8 mouse cellular contexts compared by ENCODE assay signal in the genomic region with DNA sequence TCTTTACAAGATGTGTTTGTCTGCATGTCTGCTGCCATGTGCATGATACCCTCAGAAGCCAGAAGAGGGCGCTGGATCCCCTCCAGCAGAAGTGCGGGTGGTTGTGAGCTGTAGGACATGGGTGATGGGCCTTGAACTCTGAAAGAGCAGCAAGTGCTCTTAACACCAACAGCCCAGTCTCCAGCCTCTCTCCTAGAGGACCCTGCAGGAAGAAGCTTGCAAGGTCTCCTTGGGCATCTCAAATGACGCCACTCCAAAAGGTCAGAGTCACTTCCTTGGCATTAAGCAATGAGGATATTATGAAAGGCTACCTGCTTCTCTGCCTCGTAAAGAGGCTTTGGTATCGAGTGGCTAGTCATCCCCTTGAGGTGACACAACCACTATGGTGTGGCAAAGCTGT. TPM values are rescaled to one million over a fixed set of nuclear protein-coding genes. Genes with fewer than 3 reads are reported as not detected.
DNase-seq lines count a peak whose midpoint lies in the region; ATAC-seq and TF ChIP-seq lines count a peak whose summit lies in the region.

No protein-coding gene starts in this region.

- H3K4me2 ChIP-seq in forebrain, embryonic 15.5 days (replicated peaks): no peak overlapping the region

- H3K4me1 ChIP-seq in bone marrow, adult 2 months (ENCODE audit: control insufficient read depth, insufficient read depth, low read length): peaks cover 4% of the 10 kb centered on the region
- H3K4me1 ChIP-seq in limb, embryonic 10.5 days: peaks cover 25% of the 10 kb centered on the region
- H3K4me1 ChIP-seq in small intestine, adult 2 months (ENCODE audit: control insufficient read depth, insufficient read depth, insufficient read length, low read length): no peaks in the 10 kb centered on the region
- peaks cover 6% of the 10 kb centered on the region; the same call in 1 of the 2 replicates for H3K4me1 ChIP-seq in forebrain, embryonic 15.5 days

- WGBS in bone marrow, adult 2 months: 33% methylated on average over 5 of the region's 5 CpGs
- 63% methylated on average over 5 of the region's 5 CpGs for WGBS in limb, embryonic 10.5 days
- WGBS in small intestine, adult 2 months: 57% methylated on average over 5 of the region's 5 CpGs
- 62% methylated on average over 5 of the region's 5 CpGs for WGBS in forebrain, embryonic 15.5 days

- no peak for TF ChIP-seq POLR2A in bone marrow, adult 2 months (IDR thresholded peaks at IDR 0.05; ENCODE audit: borderline replicate concordance, control insufficient read depth, low read depth, low read length)
- TF ChIP-seq POLR2A in small intestine, adult 2 months (IDR thresholded peaks at IDR 0.05; ENCODE audit: low read depth, low read length): no peak

- TF ChIP-seq CTCF in bone marrow, adult 2 months (IDR thresholded peaks at IDR 0.05; ENCODE audit: control insufficient read depth, insufficient read depth, low read length): peak; percentile 81
- TF ChIP-seq CTCF in small intestine, adult 2 months (IDR thresholded peaks at IDR 0.05; ENCODE audit: extremely low read depth, insufficient read length, insufficient replicate concordance, low read depth, low read length): peak; percentile 60; the same call in 1 of the 2 replicates

- H3K9ac ChIP-seq in forebrain, embryonic 15.5 days (replicated peaks): no peak overlapping the region

- peaks cover 64% of the 10 kb centered on the region for H3K36me3 ChIP-seq in limb, embryonic 10.5 days
- H3K36me3 ChIP-seq in small intestine, adult 2 months (ENCODE audit: control insufficient read depth, insufficient read depth, low read length): no peaks in the 10 kb centered on the region
- H3K36me3 ChIP-seq in forebrain, embryonic 15.5 days: peaks cover 18% of the 10 kb centered on the region

- no peaks in the 10 kb centered on the region for H3K27me3 ChIP-seq in limb, embryonic 10.5 days (ENCODE audit: low read depth, poor library complexity, severe bottlenecking)
- no peaks in the 10 kb centered on the region for H3K27me3 ChIP-seq in small intestine, adult 2 months (ENCODE audit: control insufficient read depth, insufficient read depth, low read length)
- H3K27me3 ChIP-seq in forebrain, embryonic 15.5 days: no peaks in the 10 kb centered on the region

- peak overlapping the region; percentile 79 for H3K27ac ChIP-seq in bone marrow, adult 2 months (ENCODE audit: control insufficient read depth, insufficient read depth, low read depth, low read length, poor library complexity)
- H3K27ac ChIP-seq in limb, embryonic 10.5 days: no peak overlapping the region
- H3K27ac ChIP-seq in small intestine, adult 2 months (ENCODE audit: insufficient read depth, low read depth, low read length): no peak overlapping the region
- H3K27ac ChIP-seq in forebrain, embryonic 15.5 days (replicated peaks): no peak overlapping the region

- peak; percentile 83 for DNase-seq in CD4-positive, CD25-positive, alpha-beta regulatory T cell, adult 2 months (ENCODE audit: low read depth, low spot score)
- peak; percentile 29 to 35 for DNase-seq in left cerebral cortex, adult 18-20 months (ENCODE audit: low spot score in 2 of 2)
- DNase-seq in left cerebral cortex, adult 9 months (ENCODE audit: low spot score in 2 of 2): no peak
- DNase-seq in limb, embryonic 10.5 days (ENCODE audit: low spot score): peak; percentile 50

- H3K4me3 ChIP-seq in bone marrow, adult 2 months (replicated peaks; ENCODE audit: control insufficient read depth, low read depth, low read length): no peak overlapping the region
- no peak overlapping the region for H3K4me3 ChIP-seq in limb, embryonic 10.5 days
- H3K4me3 ChIP-seq in small intestine, adult 2 months (ENCODE audit: low read depth, low read length): no peak overlapping the region
- no peak overlapping the region for H3K4me3 ChIP-seq in forebrain, embryonic 15.5 days

- H3K9me3 ChIP-seq in limb, embryonic 10.5 days (replicated peaks): no peaks in the 10 kb centered on the region
- H3K9me3 ChIP-seq in forebrain, embryonic 15.5 days: no peaks in the 10 kb centered on the region

- no peak for ATAC-seq in CD4-positive, CD25-positive, alpha-beta regulatory T cell, adult 4 months
- no peak for ATAC-seq in forebrain, embryonic 15.5 days (replicated peaks)

RNA-seq across cellular contexts. Expression of a gene that starts 23.6 kb away (rescaled TPM):
- under 1 TPM; 0.32 to 0.52 TPM for polyA plus RNA-seq in CD4-positive, CD25-positive, alpha-beta regulatory T cell, adult 4 months (2017; shearing (Covaris generic))
- total RNA-seq in left cerebral cortex, adult 18-20 months (2021): 1 to 10 TPM in 1 of 2 experiments, under 1 TPM in 1; 0.82 to 1.3 TPM
- 1.4 and 1.5 TPM in 2 replicates for polyA plus RNA-seq in bone marrow, adult 2 months (2011; ENCODE audit: insufficient read depth, insufficient read length, low replicate concordance, missing spikeins)
- 0.61 and 1.1 TPM in 2 replicates for polyA plus RNA-seq in limb, embryonic 10.5 days (2016; fragmentation: Nextera tagmentation; extraction: Ambion mirVana)
- polyA plus RNA-seq in small intestine, adult 2 months (2012; rRNA removed): 0.04 TPM in 1 of 2 replicates, not detected in the other
- 0.09 TPM in 1 of 2 replicates, not detected in the other for polyA plus RNA-seq in forebrain, embryonic 15.5 days (2015; fragmentation: Nextera tagmentation; extraction: Ambion mirVana)

RNA-seq across cellular contexts. Expression of a gene that starts 28.6 kb away (rescaled TPM):
- polyA plus RNA-seq in CD4-positive, CD25-positive, alpha-beta regulatory T cell, adult 4 months (2017; shearing (Covaris generic)): 10 to 100 TPM; 21.1 to 33.0 TPM
- total RNA-seq in left cerebral cortex, adult 18-20 months (2021): 10 to 100 TPM; 29.3 to 30.3 TPM
- polyA plus RNA-seq in bone marrow, adult 2 months (2011; ENCODE audit: insufficient read depth, insufficient read length, low replicate concordance, missing spikeins): 10.2 and 18.5 TPM in 2 replicates
- 25.6 and 27.4 TPM in 2 replicates for polyA plus RNA-seq in limb, embryonic 10.5 days (2016; fragmentation: Nextera tagmentation; extraction: Ambion mirVana)
- polyA plus RNA-seq in small intestine, adult 2 months (2012; rRNA removed): 10.8 and 11.5 TPM in 2 replicates
- 17.0 and 17.4 TPM in 2 replicates for polyA plus RNA-seq in forebrain, embryonic 15.5 days (2015; fragmentation: Nextera tagmentation; extraction: Ambion mirVana)

RNA-seq across cellular contexts. Expression of a gene that starts 36.9 kb away (rescaled TPM):
- 10 to 100 TPM in 1 of 2 experiments, 1 to 10 TPM in 1; 9.5 to 10.5 TPM for polyA plus RNA-seq in CD4-positive, CD25-positive, alpha-beta regulatory T cell, adult 4 months (2017; shearing (Covaris generic))
- total RNA-seq in left cerebral cortex, adult 18-20 months (2021): 100 to 1,000 TPM; 232 to 261 TPM
- 6.5 and 37.6 TPM in 2 replicates for polyA plus RNA-seq in bone marrow, adult 2 months (2011; ENCODE audit: insufficient read depth, insufficient read length, low replicate concordance, missing spikeins)
- polyA plus RNA-seq in limb, embryonic 10.5 days (2016; fragmentation: Nextera tagmentation; extraction: Ambion mirVana): 35.4 and 49.6 TPM in 2 replicates
- 22.6 and 27.7 TPM in 2 replicates for polyA plus RNA-seq in small intestine, adult 2 months (2012; rRNA removed)
- polyA plus RNA-seq in forebrain, embryonic 15.5 days (2015; fragmentation: Nextera tagmentation; extraction: Ambion mirVana): 69.4 and 75.2 TPM in 2 replicates

Comparison
In these comparisons a context has a peak if more than half of its experiments do, and no peak if none do; other contexts are left out.
1. DNase-seq: peak in CD4-positive, CD25-positive, alpha-beta regulatory T cell, adult 2 months (single experiment), left cerebral cortex, adult 18-20 months (2 of 2) and limb, embryonic 10.5 days (single experiment); none in left cerebral cortex, adult 9 months (0 of 2).